Mouse (Mus musculus) left cerebral cortex, adult 18-20 months (tissue): Measurements from ENCODE around the gene Isca1. TPM values are rescaled to one million over a fixed set of nuclear protein-coding genes. Genes with fewer than 3 reads are reported as not detected.

Experiments used
- total RNA-seq, 2 experiments: library from RNA; stranded (reverse); gene quantifications; 2 replicates each; pipeline ENCODE4 v1.2.3; 2021

Gene Isca1
- total RNA-seq, 2 experiments from 2014 or later: 155 to 161 TPM

Other genes with a start within 250 kb of the Isca1 start
- gene Agtpbp1, start 184.6 kb downstream of the Isca1 start, total RNA-seq: 100 to 1,000 TPM; 324 to 356 TPM
- 100 to 1,000 TPM in 1 of 2 experiments, 10 to 100 TPM in 1; 88.5 to 107 TPM for gene Naa35, start 184.6 kb downstream of the Isca1 start, total RNA-seq
- gene Golm1, start 94.0 kb downstream of the Isca1 start, total RNA-seq: 10 to 100 TPM; 16.4 to 17.8 TPM
- not detected for gene 4921517D22Rik, start 75.7 kb downstream of the Isca1 start, total RNA-seq
- under 1 TPM in 1 of 2 experiments, not detected in 1; 0.16 TPM for gene Spata31d1a, start 59.5 kb downstream of the Isca1 start, total RNA-seq
- under 1 TPM in 1 of 2 experiments, not detected in 1; 0.09 TPM for gene Spata31d1b, start 57.5 kb downstream of the Isca1 start, total RNA-seq
- gene Spata31d1d, start 38.1 kb downstream of the Isca1 start, total RNA-seq: not detected
- 1 to 10 TPM; 1.6 to 2.7 TPM for gene 1700014D04Rik, start 23.1 kb downstream of the Isca1 start, total RNA-seq
- gene Gm49354, start 12.4 kb upstream of the Isca1 start, total RNA-seq: not detected
- gene Tut7, start 53.3 kb upstream of the Isca1 start, total RNA-seq: 10 to 100 TPM; 53.5 to 60.4 TPM